Mouse (Mus musculus): ENCODE results near the gene Olfr1442. TPM values are rescaled to one million over a fixed set of nuclear protein-coding genes. Genes with fewer than 3 reads are reported as not detected.

Olfr1442 gene
- not detected for polyA plus RNA-seq (2014; fragmentation: Illumina TruSeq; extraction: RNeasy Lipid Tissue Mini Kit (QIAGEN cat#74804))

DNA sequence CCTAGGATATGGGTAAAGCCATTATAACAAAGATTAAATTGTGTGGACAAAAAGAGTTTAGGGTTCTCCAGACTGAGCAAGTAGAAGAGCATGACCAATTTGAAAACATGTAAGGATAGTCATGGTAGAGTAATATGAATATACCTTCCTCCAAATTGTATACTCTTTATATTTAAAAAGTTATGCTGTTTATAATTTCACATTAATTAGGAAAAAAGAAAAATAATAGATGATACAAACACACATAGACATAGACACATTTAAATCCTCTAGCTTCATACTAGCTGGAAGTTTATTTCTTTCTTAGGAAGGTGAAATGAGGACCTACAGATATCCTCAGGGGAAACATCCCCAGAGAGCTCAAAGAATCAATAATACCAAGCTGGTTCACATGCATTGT, at the start of gene Olfr1442:
TSS of gene Olfr1442 (plus strand) at position 301 of the 400 bp plus-strand sequence.

DNA sequence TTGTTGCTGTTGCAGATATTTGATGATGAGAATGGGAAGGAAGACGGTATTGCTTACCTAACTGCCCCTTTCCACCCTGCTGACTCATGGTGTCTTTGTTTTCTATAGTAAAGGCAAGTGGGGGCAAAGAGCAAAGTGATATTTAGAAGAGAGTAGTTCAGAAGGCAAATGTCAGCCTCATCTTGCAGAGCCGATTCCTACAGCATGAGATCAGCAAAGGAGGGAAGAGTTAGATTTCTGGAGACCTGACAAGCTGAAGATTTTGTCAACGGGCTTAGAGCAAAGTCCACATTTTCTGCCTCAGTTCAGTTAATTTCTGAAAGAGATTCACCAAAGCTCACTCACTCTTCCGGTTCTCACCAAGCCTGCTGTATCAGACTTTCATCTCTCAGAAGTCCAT, 37.1 kb upstream of the Olfr1442 start, which contains the start of gene Glyat:
TSS of gene Glyat (plus strand) at position 133 of the 400 bp plus-strand sequence.

DNA sequence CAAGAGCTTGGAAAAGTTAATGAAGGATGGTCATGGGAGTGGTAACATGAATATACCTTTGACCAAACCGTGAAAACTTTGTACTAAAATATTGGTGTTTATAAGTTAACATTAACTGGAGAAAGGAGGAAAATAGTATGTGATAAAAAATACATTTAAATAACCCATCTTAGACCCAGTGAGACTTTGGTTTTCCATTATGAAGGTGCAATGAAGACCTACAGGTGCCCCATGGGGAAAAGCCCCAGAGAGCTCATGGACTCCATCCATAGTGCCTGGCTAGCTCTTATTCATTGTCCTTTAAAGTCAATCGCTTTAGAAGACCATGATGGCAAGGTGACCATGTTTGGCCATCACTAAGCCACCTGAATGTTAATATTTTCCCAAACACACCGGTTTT, 7.6 kb downstream of the Olfr1442 start, which contains the start of gene Olfr1443:
TSS of gene Olfr1443 (plus strand) at position 301 of the 400 bp plus-strand sequence.

DNA sequence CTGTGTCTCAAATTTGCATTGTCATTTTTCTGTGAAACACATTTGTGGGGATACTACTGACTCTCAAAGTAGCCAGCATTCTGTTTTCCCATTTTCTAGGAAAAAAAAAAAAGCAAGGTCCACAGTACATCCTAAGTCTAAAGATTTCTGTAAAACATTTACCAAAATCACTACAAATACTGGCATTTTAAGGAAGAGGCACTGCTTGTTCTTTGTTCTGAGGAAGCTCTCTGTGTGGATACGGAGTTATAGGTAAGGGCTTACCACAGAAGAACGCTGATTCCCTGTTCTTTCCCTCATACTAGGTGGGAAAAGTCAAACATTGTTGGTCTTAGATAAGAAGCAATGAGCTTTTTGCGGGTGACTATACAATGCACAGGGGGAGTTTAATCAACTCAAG, 25.4 kb downstream of the Olfr1442 start, which contains the start of gene Keg1:
TSS of gene Keg1 (plus strand) at position 197 of the 400 bp plus-strand sequence.

Other genes with a start within 250 kb of the Olfr1442 start
- gene Pfpl, start 242.5 kb upstream of the Olfr1442 start, polyA plus RNA-seq (2014; fragmentation: Illumina TruSeq; extraction: RNeasy Lipid Tissue Mini Kit (QIAGEN cat#74804)), result not detected
- gene Mpeg1, start 209.7 kb upstream of the Olfr1442 start, polyA plus RNA-seq (2014; fragmentation: Illumina TruSeq; extraction: RNeasy Lipid Tissue Mini Kit (QIAGEN cat#74804)), result 117 TPM
- gene Dtx4, start 169.0 kb upstream of the Olfr1442 start, polyA plus RNA-seq (2014; fragmentation: Illumina TruSeq; extraction: RNeasy Lipid Tissue Mini Kit (QIAGEN cat#74804)), result 65.7 TPM
- gene Fam111a, start 124.7 kb upstream of the Olfr1442 start, polyA plus RNA-seq (2014; fragmentation: Illumina TruSeq; extraction: RNeasy Lipid Tissue Mini Kit (QIAGEN cat#74804)), result 36.6 TPM
- gene Gm4952, start 70.5 kb upstream of the Olfr1442 start, polyA plus RNA-seq (2014; fragmentation: Illumina TruSeq; extraction: RNeasy Lipid Tissue Mini Kit (QIAGEN cat#74804)), result 1.1 TPM
- gene Glyat, start 37.1 kb upstream of the Olfr1442 start, polyA plus RNA-seq (2014; fragmentation: Illumina TruSeq; extraction: RNeasy Lipid Tissue Mini Kit (QIAGEN cat#74804)), result not detected
- not detected for gene Olfr1443, start 7.7 kb downstream of the Olfr1442 start, polyA plus RNA-seq (2014; fragmentation: Illumina TruSeq; extraction: RNeasy Lipid Tissue Mini Kit (QIAGEN cat#74804))
- gene Keg1, start 25.3 kb downstream of the Olfr1442 start, polyA plus RNA-seq (2014; fragmentation: Illumina TruSeq; extraction: RNeasy Lipid Tissue Mini Kit (QIAGEN cat#74804)), result not detected
- gene Cntf, start 95.2 kb downstream of the Olfr1442 start, polyA plus RNA-seq (2014; fragmentation: Illumina TruSeq; extraction: RNeasy Lipid Tissue Mini Kit (QIAGEN cat#74804)), result 3.2 TPM
- gene Zfp91, start 125.7 kb downstream of the Olfr1442 start, polyA plus RNA-seq (2014; fragmentation: Illumina TruSeq; extraction: RNeasy Lipid Tissue Mini Kit (QIAGEN cat#74804)), result 199 TPM
- gene Lpxn, start 125.8 kb downstream of the Olfr1442 start, polyA plus RNA-seq (2014; fragmentation: Illumina TruSeq; extraction: RNeasy Lipid Tissue Mini Kit (QIAGEN cat#74804)), result 2.6 TPM
- not detected for gene Gm5244, start 176.2 kb downstream of the Olfr1442 start, polyA plus RNA-seq (2014; fragmentation: Illumina TruSeq; extraction: RNeasy Lipid Tissue Mini Kit (QIAGEN cat#74804))
- not detected for gene Olfr1444, start 186.8 kb downstream of the Olfr1442 start, polyA plus RNA-seq (2014; fragmentation: Illumina TruSeq; extraction: RNeasy Lipid Tissue Mini Kit (QIAGEN cat#74804))
- not detected for gene Olfr1445, start 213.4 kb downstream of the Olfr1442 start, polyA plus RNA-seq (2014; fragmentation: Illumina TruSeq; extraction: RNeasy Lipid Tissue Mini Kit (QIAGEN cat#74804))
- not detected for gene Olfr1446, start 223.1 kb downstream of the Olfr1442 start, polyA plus RNA-seq (2014; fragmentation: Illumina TruSeq; extraction: RNeasy Lipid Tissue Mini Kit (QIAGEN cat#74804))
- gene Olfr1447, start 233.3 kb downstream of the Olfr1442 start, polyA plus RNA-seq (2014; fragmentation: Illumina TruSeq; extraction: RNeasy Lipid Tissue Mini Kit (QIAGEN cat#74804)), result not detected

All from ovary, adult 10 weeks (tissue).